Mouse (Mus musculus): ENCODE data around the gene Olfr954. TPM values are rescaled to one million over a fixed set of nuclear protein-coding genes. Genes with fewer than 3 reads are reported as not detected.

Gene Olfr954
- not detected for total RNA-seq (2021)
- long read RNA-seq, experiment 1: 0 reads
- long read RNA-seq, experiment 2: 0 reads

- no peak for DNase-seq
These were observed at the start of gene Olfr954 for GRCm38 (mm10) chr9:39456401-39456800. Gene Olfr954 (plus strand): TSS chr9:39456701.

GRCm38 (mm10) chr9:39427048-39427447, 29.5 kb upstream of the Olfr954 start, which contains the start of gene Olfr952:
Gene Olfr952 (minus strand): TSS chr9:39427148.
- DNase-seq: no peak

DNA sequence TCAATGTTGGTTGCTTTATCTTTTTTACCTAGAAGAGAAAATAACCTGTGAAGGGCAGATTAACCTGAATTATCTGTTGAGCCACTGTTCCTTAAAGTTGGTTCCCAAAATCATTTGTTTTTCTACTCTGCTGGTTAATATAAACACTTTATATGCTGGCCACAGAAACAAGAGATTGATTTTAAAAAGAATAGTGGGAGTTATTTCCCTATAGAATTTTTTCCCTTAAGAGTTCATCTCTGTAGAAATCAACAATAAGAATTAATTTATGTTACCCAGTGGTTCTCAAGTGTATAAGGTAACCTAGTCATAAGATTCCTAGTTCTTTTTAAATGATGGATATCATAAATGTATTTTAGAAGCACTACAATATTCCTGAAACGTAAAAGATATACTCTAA, 15.3 kb downstream of the Olfr954 start, which contains the start of gene Olfr955:
Gene Olfr955 (minus strand): TSS at position 101 of the 400 bp plus-strand sequence.
- DNase-seq: no peak

DNA sequence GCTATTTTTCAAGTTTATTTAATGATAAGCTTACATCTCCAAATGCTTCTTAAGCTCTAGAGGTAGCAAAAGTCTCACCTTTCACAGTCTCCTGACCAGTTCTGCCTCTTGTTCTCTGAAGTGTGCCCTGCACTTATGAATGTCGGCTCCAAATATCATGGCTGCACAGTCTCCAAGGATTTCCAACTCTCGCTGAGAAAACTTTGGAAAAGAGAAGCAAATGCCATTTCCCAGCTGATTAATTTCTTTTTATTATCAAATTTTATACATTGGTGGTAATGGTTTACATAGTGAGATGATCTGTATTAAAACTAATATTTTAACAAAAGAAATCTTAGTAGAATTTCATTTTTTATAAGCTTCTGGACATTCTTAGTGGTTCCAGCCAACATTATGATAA, 37.4 kb downstream of the Olfr954 start, which contains the start of gene Olfr44:
Gene Olfr44 (minus strand): TSS at position 101 of the 400 bp plus-strand sequence.
- no peak for DNase-seq

- DNase-seq: peak; percentile 7
These were observed 52.5 kb downstream of the Olfr954 start for GRCm38 (mm10) chr9:39508998-39509397.

- no peak for DNase-seq
These were observed 52.9 kb downstream of the Olfr954 start for GRCm38 (mm10) chr9:39509412-39509811.

Other genes starting within 250 kb of the Olfr954 start
- gene Olfr1537, start 206.7 kb upstream of the Olfr954 start, total RNA-seq (2021): not detected
- not detected for gene Olfr945, start 179.9 kb upstream of the Olfr954 start, total RNA-seq (2021)
- not detected for gene Olfr948, start 130.7 kb upstream of the Olfr954 start, total RNA-seq (2021)
- not detected for gene Olfr951, start 69.3 kb upstream of the Olfr954 start, total RNA-seq (2021)
- gene Olfr952, start 29.6 kb upstream of the Olfr954 start, total RNA-seq (2021): not detected
- gene Olfr955, start 15.2 kb downstream of the Olfr954 start, total RNA-seq (2021): not detected
- not detected for gene Olfr44, start 37.3 kb downstream of the Olfr954 start, total RNA-seq (2021)
- gene Olfr957, start 59.1 kb downstream of the Olfr954 start, total RNA-seq (2021): not detected
- gene Olfr958, start 97.4 kb downstream of the Olfr954 start, total RNA-seq (2021): not detected
- gene Olfr959, start 118.9 kb downstream of the Olfr954 start, total RNA-seq (2021): not detected
- 1 to 10 TPM in 1 of 2 experiments, under 1 TPM in 1; 0.82 to 3.2 TPM for gene AW551984, start 147.7 kb downstream of the Olfr954 start, total RNA-seq (2021)
- gene Olfr148, start 154.0 kb downstream of the Olfr954 start, total RNA-seq (2021): not detected
- not detected for gene Olfr960, start 164.7 kb downstream of the Olfr954 start, total RNA-seq (2021)
- gene Olfr961, start 188.4 kb downstream of the Olfr954 start, total RNA-seq (2021): not detected
- gene Olfr963, start 210.5 kb downstream of the Olfr954 start, total RNA-seq (2021): not detected